Mouse (Mus musculus): ENCODE data around the gene Wfdc15a.
"Not testable (repeated sequence)": the region's sequence is repeated elsewhere in the genome, so short reads cannot be mapped to it uniquely, and the experiment has no call there.

The Wfdc15a gene

DNA sequence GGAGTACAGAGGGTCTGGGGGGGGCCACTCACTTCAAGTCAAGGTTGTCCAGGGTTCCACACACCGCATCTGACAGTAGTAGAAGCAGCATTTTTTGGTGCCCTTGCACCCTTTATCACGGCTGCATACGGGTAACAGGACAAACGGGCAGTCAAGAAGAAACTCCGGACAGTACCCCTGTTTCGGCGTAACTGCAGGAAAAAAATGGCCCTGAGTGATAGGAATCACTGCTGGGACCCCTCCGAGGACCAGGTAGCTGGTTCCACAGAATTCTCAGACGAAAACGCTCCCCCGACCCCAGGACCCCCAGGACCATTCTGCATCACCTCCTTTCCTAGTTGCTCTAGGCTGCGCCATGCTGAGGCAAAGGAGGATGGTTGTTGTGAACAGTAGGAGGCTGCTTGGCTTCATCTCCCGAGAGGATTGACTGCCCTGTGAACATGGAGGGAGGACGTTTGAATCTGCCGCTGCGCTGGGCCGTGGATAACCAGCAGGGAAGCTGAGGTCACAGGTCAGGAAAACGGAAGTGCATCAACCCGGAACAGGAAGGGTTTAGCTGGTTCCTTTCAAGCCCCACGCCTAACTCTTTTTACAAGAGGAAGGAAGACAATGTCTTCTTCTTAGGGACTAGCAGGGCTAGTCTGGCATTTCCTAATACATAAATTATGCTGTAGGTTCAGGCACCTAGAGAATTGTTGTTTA, at the start of gene Wfdc15a:
Wfdc15a (minus strand) TSS at position 505 of the 702 bp plus-strand sequence.
- no peak for DNase-seq

DNA sequence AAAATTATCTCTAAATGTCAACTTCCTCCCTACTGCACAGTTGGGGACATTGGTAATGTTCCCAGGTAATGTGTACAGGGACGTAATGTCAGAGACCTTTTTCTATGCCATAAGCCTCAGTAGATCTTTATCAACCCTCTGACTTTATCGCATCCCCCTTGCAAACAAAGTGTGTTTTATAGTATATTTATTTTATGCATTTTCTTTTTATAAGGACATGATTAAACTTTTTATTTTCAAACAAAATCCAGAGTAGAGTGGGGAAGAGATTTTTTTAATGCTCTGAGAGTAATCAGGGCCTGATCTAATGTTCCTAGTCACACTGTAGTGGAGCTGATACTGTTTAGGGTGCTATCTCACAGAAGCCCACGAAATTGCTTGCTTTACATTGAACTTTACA, 38.4 kb upstream of the Wfdc15a start, which contains the start of gene Svs2:
Svs2 (minus strand) TSS at position 101 of the 400 bp plus-strand sequence.
- no peak for DNase-seq

DNA sequence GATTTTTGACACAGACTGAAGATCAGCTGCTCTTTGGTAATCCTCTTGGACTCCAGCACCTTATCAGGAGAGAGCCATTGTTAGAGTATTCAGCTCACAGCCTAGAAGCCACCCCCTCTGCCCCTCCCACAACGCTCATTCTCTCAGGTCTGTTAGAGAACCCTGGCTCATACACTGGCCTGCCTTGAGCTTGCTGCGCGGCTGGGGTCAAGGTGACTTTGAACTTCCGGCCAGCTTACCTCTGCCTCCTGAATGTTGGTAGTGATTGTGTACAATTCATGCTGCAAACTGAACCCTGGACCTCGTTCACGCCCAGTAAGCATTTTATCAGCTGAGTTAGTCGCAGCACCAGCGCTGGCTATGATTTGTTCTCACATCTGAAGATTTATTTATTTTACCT, 32.7 kb upstream of the Wfdc15a start:
- DNase-seq, result no peak

DNA sequence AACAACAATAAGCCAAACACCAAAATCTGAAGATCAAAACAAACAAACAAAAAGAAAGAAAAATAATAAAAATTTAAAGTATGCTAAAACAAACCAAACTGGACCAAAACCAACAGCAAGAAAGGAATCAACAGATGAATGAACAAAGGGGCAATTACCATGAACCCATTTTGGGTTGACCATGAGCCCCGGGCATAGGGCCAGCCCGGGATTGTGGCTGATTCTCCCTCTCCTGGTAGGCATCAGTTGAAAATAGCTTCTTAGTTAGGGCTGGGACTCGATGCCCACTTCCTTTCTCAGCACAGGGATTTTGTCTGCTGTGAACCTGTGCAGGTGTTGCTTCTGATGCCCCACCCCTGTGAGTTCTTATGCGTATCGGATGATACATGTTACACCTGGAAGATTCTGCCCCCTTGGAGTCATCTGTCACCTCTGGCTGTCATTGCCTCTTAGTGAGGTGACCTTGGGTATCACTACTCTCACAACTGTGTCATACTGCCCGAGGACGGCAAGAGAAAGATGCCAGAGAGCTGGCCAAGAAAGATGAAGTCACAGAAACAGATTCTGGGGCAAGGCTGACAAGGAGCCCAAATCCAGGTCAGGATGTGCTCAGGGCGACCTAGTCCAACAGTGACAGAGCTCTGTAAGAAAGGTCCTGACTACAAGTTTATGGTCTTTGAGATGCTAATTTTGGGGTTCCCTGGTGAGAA, 28.6 kb upstream of the Wfdc15a start:
- no peak for DNase-seq

DNA sequence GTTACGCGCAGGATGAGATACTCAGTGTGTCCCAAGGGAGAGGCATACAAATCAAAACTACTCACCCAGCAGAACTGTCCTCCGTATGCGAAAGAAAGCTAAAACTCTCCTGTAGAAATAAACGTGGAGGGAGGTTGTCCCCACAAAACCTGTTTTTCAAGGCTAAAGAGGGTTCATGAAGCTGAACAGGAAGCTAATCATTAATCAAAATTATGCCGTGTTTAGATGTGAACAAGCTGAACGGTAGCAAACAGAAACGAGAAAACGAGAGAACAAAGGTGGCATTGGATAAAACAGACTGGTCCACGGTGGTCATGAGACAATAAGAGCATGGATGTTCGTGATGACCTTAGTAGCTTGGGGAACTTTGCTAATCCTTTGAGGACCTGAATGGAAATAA, 21.6 kb upstream of the Wfdc15a start, which contains the start of gene Wfdc15b:
Wfdc15b (minus strand) TSS at position 139 of the 400 bp plus-strand sequence.
- DNase-seq, result no peak

DNA sequence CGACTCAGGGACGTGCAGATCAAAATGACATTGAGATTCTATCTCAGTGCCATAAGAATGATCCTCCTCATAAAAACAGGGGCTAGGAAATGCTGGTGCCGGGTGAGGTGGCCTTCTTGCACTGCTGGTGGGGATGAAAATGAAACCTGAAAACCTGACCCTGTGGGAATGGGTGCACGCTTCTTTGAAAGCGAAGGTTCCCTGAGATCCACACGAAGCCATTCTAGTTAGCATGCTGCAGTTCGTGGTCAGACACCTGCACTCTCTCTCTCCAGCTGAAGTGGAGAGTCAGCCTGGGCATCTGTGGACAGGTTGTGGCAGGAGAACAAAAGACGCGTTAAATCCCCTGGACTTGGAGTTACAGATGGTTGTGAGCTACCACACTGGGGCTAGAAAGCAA, 19.4 kb upstream of the Wfdc15a start:
- DNase-seq, result no peak

DNA sequence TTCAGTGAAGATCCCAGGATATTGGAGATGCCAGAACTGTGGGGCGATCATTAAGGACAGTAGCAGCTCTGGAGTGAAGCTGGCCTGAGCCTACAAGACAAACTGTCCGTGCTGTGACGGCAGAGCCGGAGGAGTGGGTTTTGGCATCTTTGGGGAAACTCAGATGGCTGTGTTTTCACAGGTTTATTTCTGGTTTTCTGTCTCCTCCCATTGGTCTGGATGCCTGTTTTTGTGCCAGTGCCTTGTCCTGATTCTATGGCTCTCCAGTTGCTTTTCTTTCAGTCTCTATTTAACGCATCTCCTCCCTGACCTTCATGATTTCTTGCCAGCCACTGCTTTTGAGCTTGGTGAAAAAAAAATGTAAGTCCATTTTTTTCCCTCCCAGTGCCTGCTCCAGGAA, 12.8 kb upstream of the Wfdc15a start:
- no peak for DNase-seq

DNA sequence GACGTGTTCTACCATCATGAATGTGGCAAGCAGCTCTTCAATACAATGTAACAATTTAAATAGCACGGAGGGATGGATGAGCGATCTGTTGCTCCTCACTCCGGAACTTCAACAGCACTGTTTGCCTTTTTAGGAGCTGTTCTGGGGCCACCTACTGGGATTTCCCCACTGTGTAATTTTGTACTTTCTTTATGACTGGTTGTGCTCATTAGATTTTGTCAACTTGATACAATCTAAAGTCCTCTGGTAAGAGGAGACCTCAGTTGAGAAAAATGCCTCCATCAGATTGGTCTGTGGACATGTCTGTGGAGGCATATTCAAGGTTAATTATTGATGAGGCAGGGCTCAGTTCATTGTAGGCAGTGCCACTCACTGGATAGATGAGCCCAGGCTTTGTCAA, 11.0 kb upstream of the Wfdc15a start:
- no peak for DNase-seq

DNA sequence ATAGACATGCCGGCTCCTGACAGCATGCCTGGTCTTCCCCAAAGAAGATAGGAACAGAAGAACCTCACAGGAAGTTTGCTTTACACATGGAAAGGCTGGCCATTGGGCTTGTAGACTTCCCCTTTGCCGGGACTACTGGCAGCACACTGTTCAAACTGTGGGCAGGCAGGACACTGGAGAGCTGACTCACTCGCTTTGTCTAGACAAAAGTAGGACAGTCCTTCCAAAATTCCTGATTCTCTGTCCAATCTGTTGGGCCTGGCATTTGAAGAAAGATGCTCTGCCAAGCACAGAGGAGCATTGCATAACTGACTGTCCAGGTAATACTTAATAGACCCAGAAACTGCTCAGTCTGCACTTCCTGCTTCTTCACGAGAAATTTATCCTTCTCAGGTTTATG, 6.7 kb upstream of the Wfdc15a start:
- no peak for DNase-seq

DNA sequence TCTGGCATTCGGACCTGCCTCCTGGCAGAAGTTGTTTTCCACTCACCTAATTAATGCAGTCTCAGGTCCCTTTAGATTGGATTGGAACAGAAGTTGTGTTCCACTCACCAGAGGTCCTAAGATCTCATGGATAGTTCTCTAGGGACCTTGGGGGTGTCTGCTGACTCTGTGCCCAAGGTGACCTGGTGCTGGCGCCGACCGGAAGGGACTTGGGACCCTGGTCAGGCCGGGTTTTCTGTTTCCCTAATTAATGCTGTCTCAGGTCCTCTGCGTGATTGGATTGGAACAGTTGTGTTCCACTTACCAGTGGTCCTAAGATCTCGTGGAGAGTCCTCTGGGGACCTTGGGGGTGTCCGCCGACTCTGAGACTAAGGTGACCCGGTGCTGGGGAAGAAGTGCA, 6.1 kb upstream of the Wfdc15a start:
- not testable (repeated sequence) for DNase-seq

DNA sequence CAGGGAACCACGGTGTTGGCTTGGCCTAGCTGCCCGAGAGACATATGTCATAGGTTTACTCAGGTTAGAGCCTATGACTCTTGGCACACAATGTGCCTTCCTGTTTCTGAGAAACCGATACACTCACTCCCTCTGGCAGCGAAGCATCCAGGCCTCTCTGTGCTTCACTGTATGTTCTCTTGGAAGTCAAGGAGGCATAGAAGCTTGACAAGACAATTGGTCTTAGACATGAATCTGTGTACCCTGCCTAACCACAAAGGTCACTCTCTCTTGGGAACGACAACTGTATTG, 3.3 kb downstream of the Wfdc15a start:
- no peak for DNase-seq

DNA sequence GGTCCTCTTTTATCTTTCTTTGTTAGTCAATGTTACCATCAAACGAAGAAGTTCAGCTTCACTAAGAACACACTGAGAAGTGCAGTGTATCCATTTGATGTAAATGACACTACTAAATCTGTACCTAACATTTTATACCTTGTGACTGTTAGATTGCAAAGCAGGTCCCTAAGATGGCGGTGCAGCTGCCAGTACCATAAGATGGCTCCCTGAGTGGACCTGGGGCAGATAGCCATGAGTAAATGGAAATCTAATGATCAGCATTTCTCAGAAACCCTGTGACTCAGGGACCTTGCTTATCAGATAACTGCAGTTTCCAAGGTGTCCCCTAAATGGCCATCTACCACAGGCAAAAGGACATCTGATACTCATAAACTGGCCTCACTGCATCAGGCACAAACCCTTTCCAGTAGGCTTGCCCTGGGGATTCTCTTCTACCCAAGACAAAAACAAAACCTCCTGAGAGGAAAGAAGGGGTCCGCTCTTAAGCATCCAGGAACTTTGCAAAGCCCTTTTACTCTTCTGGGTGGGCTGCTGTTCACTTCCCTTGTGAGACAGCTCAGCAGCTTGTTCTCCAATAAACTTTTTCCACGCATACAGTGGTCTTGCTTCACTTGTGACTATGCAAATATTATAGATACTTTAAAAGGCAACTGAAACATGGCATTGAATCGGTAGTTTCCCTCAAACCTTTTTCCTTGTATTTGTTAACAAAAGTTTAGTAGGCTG, 3.8 kb downstream of the Wfdc15a start:
- no peak for DNase-seq

DNA sequence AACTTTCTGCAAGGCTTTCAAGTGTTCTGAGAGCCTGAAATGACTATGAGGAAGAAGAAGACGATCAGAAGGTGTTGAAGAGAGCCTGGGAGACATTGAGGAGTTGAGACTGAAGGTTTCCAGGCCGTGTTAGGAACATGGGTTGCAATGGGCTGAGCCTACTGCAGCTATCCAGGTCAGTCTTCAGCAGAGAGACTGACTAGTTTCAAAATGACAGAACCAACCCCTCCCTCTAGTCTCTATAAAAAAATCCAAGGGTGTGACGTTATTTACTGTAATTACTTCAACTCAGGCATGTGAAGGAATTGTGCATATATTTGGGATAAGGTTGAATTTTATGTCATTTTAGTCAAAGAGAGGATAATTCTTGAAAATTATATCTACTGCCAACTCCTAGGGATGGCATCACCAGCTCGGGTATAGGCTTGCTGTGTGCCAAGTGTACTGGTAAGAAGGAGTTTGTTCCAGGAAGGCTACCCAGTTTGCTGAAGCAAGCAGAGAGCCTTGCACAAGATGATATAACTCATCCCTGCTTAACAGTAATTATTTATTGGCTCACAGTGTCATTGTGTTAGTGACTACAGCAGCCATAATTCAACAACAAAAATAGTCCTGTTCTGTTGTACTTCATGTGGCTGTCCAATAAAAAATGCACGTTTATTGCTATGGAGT, 4.8 kb downstream of the Wfdc15a start:
- no peak for DNase-seq

DNA sequence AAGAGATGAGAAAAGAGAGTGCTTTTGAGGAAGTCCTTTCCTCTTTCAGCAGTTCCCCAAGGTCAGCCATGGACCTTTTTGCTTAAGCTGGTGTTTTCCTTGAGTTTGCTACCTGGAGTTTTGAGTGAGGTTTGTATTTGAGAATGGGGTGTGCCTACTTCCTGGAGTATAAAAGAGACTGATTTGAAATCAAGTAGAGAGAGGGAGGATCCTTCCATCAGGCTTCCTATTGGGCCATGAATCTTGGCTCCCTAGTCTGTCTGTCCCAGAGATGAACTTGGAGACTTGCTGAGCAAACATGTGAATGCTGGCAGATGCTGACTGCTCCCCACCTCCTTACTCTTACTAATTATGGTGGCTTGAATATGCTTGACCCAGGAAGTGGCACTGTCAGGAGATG, 7.7 kb downstream of the Wfdc15a start:
- no peak for DNase-seq

DNA sequence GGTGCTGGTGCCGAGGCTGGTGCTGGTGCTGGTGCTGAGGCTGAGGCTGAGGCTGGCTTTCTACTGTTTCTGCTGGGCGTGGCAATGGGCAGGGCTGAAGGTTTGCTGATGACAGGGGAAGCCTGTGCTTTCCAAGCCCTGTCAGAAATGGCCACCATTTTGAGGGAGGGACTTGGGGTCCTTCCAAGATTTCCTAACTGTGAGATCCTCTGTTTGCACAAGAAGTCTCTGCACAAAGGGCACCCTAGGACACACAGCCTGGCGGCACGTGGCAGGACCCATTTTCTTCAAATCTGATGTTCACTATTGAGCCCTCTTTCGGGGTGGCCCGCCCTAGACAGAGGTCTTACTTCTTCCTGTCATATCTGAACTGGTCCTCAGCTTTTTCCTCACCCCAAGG, 9.4 kb downstream of the Wfdc15a start, which contains the start of gene Wfdc12:
Wfdc12 (minus strand) TSS at position 33 of the 400 bp plus-strand sequence.
- DNase-seq, result no peak

DNA sequence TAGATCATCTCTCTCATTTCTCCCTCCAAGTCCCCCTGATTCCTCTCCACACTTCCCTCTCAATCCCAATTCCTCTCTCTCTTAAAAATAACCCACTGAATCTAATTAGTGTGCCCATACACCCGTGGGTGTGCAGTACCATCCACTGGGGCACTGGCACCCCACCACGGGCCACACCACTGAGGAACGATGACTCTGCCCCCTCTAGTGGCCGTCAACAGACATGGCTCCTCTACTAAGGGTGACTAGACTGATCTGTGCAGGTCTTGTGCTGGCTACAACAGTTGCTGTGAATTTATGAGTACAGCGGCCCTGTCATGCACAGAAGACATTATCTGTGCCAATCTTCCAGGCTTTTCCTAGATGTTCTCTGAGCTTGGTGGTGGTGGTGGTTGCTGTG, 11.2 kb downstream of the Wfdc15a start:
- no peak for DNase-seq

DNA sequence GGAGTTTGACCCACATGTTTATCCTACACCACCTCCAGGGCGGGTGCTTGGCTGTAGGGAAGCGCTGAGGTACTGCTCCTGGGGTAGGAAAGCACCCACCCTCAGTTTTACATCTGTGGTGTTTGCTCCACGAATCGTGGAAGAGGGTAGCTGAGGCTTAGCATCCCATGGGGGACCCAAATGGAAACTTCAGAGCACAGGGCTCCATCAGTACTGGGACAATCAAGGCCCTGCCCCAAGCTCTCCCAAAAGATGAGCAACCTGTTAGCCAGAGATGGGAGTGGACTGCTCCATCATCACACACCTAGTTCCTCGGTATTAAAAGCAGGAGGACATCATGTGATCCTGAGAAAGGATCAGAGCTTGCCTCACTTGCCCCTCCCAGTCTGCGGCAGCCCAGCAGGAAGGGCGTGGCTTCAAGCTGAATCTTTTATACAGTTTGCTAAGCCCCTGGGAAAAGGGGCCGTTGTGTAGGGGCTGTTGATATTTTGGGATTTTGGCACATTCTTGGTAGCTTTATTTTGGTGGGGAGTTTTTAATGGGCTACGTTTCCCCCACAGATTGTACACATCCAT, 15.7 kb downstream of the Wfdc15a start:
- no peak for DNase-seq

DNA sequence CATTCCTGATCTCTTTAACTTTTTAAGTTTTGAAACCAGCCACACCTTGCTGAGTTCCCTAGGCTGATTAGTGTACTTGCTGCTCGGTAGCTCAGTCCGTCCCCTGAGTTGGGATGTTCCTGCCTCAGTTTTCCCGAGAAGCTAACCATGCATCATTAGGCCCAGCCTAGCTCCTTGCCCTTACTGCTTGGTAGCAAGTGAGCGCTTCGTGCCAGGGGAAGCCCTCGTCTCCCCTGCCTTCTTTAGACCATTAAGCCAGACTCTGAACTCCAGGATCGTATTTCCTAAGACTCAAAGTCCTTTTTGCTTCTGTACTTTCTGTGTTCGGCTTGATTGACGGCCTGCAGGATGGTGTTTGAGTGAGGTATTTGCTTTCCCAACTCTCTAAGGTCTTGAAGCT, 16.6 kb downstream of the Wfdc15a start:
- no peak for DNase-seq

DNA sequence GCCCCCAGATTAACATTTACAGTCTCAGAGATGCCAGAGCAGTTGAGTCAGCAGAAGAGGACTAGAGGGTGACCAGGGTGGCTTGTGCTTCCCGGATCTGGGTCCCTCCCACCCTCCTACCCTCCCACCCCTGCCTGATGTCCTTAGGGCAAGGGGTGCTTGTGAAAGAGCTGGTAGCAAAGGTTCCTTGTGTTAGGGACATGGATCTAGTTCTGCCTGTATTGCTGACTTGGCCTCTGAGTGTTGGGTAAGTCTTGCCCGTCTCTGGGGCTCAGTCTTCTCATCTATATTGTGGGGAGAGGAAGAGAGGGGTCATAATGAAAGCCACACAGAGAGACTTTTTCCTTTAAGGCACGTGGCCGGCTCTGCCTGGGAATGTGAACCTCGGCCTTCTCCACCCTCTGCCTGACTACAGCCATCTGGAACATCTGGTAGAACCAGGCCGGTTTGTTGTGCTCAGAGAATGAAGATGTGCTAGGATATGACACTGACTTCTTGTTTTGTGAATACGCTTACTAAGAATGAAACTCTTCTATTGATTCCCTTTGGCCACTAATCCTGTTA, 17.2 kb downstream of the Wfdc15a start, which contains the start of gene Wfdc5:
Wfdc5 (minus strand) TSS at position 51 of the 564 bp plus-strand sequence.
- no peak for DNase-seq

DNA sequence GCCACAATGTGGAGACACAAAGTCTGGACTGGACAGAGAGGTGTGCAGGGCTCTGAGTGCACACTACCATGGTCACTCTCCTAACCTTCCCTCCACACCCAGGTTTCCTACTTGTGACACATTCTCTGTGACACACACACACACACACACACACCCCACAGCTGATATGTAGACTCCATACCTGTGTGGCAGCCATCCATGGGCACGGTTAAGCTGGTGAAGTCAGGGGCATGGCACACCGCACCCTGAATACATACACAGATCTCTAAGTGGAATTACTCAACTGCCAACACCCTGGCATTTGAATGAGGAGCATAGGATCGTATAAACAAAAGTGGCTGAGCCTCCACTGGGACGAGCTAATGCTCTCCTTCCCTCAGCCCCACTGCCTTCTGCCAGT, 19.2 kb downstream of the Wfdc15a start:
- no peak for DNase-seq

DNA sequence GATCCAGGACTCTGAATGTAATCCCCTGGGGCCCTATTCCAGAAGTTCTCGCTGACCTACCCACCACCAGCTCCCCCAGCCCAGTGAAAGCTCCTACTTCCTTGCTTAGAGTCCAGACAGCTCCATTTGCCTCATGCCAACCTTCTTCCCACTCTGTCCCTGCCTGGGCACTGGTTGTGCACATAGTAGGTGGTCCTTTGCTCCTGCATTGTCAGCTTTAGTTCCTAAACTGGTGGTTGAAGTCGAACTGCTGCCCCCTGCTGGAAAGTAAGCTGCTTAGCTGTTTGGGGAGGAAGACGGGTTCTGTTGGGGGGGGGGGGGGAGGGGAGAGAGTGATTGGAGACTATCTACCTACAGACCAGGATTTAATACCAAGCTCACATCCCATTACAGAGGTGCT, 19.8 kb downstream of the Wfdc15a start:
- no peak for DNase-seq

DNA sequence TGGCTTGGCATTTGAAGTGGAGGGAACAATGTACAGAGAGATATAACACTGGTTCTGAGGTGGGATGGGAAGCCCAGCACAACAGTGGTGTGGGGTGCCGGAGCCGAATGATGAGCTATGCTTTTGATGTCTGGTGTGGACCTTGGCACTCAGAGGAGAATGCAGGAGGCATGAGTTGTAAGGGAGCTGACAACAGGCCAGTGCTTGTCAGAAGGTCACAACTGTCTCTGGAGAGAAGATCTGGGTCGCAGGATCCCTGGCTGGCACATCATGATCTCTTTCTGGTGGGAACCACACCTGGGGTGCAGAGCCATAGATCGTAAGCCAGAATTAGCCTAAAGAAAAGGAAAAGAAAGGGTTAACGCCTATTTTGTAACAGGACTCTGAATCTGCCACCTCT, 22.1 kb downstream of the Wfdc15a start:
- DNase-seq, result no peak

DNA sequence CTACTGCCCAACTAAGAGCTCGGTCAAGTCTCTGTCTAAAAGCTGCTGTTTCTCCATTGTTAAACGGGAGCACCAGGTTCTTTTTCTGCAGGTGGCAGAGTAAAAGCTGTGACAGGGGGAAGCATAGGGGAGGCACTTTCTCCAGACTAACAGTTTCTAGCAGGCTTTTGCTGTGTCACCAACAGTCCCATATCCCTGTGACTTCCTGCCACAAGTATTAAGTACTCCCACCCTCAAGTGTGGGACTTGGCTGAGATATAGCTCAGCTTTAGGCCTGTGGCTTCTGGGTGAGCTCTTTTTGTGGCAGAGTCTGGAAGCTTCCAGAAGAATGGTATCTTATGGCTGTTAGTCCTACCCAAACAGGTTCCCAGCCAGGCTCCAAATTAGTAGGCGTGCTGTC, 24.1 kb downstream of the Wfdc15a start:
- no peak for DNase-seq
